Mouse (Mus musculus): ENCODE results near the gene Rbm38.

The Rbm38 gene

DNA sequence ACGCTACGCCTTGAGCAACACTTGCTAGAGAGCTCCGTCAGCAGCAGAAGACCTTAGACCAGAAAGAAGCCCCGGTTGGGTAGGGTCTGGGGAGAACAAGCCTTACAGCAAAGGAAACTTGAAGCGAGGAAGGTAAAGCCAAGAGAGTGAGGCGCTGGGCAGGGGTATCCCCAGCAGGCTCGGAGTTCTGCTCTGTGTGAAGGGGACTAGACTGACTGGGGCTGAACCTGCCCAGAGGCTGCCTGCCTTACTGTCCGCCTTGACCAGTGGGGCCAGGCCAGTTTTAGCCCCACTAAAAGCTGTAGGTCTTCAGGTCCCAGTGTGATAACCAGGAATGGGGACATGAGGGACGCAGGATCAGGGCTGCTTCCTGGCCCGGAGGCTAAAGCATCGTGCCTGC, at the start of gene Rbm38:
Gene Rbm38 (plus strand): TSS at position 69 of the 400 bp plus-strand sequence.
- no peak for DNase-seq (ENCODE audit: low read depth, low spot score)

DNA sequence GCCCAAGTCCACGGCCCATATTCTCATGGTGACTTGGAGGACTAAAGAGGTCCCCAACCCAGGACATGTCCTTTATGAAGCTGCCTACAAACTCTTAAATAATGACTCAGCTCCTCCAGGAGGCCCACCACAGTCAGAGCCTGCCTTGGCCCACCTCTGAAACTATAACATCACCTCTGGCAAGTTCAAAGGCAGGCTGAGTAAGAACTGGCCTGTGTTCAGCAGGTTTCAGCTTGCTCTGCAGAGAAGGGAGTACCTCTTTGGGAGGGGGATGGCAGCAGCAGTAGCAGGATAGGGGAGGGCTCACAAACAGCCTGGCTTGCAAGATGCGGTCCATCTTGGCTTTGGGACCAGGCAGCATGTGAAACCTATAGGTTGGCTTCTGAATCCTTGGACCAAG, 48.4 kb upstream of the Rbm38 start:
- no peak for DNase-seq (ENCODE audit: low read depth, low spot score)

DNA sequence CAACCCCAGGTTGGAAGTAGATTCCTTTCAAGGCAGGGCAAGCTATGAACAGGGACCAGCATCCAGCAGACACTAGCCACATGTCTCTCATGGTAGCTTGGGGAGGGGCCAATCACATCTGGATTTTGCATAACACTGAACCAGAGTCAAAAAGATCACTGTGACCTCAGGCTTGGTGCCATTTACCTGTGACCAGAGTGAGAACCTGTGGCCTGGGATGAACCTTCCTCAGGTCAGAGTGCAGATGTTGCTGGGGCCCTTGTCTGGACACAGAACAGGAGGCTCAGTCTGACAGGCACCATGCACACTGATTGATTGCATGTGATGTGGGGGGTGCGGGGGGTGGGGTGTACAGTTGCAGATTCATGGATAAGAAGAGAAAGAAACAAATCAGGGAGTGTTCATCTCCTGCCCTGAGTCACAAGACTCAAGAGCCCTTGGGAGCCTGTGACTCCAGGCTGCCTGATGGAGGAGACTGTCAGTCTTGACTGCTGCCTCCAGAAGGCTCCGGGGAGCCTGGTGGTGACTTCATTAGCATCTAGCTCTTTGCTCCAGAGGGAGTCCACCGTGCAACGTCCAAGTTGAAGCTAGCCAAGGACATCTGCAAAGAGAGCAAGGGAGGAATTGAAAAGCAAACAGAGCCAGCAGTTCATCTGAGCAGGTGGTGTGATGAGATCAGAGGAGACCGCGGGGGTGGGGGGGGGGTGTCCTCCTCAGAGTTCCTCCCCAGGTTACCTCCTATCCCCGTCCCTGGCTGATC, 46.3 kb upstream of the Rbm38 start:
- no peak for DNase-seq (ENCODE audit: low read depth, low spot score)

DNA sequence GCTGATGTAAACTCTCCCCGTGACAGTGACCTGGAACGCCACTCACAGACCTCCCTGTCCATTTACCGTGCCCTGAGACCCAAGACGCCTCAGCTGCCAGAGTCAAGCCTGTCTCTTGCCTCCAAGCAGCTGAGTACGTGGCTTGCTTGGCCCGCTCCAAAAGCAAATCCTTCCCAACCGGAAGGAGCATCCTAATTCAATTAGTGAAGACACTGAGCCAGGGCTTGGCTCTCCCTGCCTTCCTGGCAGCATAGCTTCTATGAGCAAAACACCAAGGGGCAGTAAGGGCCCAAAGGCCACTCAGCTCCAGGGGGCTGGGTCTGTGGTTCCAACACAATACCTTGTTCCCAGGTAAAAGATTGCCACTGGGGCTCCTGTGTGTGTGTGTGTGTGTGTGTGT, 45.6 kb upstream of the Rbm38 start:
- no peak for DNase-seq (ENCODE audit: low read depth, low spot score)

DNA sequence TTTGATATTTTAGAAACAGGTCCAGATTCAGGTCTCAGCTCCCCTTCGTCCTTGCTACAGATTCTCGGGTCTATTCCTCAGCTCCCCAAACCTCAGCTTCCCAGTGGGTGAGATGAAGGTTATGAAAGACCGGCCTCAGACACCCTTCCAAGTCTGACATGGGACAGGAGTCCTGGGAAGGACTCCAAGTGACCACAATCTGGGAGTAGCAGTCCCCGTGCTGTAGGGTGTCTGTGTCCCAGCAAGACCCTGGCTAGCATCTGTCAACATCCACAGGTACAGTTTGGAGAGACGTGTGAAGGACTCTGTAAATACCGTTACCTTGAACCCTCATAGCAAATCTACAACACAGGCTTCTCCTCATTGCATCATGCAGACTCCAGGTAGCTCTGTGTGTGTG, 45.1 kb upstream of the Rbm38 start:
- DNase-seq (ENCODE audit: low read depth, low spot score): no peak

DNA sequence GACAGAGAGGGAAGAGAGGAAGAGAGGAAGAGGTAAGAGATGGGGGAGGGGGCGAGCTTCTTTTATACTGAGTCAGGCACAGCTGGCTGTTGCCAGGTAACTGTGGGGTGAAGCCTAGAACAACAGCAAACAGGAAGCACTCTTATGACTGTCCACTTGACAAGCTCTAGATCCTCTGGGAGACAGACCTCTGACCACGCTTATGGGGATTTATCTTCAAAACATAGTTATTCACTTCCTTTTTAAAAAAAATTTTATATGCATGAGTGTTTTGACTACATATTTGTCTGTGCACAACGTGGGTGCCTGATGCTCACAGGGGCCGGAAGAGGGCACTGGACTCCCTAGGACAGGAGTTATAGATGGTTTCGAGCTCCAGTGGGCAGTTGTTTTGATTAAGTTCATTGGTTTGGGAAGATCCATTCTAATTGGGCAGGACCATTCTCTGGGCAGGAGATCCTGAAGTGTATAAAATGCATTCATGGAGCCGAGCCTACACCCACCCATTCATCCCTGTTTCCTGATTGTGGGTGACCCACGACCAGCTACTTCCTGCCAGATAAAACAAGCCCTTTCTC, 43.5 kb upstream of the Rbm38 start:
- DNase-seq (ENCODE audit: low read depth, low spot score): peak; percentile 77

DNA sequence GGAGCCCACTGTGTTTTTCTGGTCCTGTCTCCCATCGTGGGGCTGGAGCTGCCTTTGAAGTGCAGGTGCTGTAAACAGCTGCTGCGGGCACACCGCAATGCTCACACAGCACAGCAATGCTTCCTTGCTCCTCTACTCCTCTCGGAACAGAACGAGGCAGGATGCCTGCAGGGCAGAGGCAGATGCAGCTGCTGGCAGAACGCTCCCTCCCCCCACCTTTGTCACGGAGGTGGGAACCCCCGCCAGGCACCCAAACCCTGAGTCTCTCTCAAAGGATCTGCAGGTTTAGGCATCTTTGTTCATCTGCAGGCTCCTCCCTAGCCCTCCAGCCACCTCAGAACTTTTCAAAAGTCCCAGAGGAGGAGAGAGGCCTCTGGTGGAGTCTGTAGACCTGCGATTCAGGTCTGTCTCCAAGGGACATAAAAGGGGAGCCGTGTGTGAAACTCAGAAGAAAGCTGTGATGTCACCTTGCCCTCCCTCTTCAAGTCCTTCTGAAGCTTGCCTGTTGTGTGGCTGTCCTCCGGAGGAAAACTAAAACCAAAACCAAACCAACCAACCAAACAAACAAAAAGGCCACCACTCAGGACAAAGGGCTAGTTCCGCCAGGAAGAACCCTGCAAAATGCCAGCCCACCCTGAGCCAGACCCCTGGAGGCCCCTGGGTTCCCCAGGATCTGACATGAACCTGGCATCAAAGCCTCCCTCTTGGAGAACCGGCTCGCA, 42.7 kb upstream of the Rbm38 start, which contains the start of gene Spo11:
Gene Spo11 (plus strand): TSS at position 292 of the 722 bp plus-strand sequence.
- peak; percentile 65 for DNase-seq (ENCODE audit: low read depth, low spot score)

DNA sequence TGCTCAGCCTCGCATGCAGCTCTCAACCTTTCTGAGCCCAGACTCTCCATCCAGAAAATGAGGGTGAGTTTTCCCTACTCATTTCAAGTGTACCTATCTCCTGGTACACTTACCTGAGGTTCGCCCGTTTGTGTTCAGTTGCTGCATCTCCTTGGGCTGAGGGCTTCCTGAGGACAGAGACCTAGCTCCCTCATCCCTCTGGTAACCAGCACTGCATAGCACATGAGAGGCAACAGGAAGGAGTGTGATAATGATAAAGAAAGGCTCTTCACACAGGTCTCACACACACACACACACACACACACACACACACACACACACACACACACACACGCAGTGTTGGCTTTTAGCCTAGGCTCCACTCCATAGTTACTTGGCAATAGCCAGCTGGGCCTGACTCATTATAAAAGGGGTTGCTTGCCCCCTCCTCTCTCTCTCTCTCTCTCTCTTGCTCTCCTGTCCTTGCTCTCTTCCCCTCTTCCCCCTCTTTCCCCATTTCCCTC, 42.1 kb upstream of the Rbm38 start:
- DNase-seq (ENCODE audit: low read depth, low spot score): no peak

DNA sequence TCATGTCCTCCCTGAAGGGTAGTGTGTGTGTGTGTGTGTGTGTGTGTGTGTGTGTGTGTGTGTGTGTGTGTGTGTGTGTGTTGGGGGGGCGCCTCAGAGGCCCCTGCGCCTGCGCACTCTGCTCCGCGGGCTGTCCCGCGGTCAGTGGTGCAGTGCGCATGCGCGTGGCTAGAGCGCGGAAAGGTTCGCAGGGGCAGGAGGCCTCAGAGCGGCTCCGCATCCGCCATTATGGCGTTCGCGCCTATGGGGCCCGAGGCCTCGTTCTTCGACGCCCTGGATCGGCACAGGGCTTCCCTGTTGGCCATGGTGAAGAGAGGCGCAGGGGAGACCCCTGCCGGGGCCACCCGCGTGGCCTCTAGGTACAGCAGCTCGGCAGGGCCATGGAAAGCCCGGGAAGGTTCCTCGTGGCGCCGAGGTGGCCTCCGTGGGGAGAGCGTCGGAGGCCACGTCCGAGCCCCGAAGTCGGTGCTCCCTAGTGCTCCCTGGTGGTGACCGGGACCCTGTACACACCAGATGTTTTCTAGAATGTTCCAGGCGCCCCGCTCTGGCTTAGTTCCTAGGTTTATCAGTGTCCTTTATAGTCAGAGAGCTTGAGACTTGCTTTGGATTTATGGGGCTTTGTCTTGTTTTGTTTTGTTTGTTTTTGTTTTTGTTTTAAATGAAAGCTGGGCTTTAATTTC, 40.5 kb upstream of the Rbm38 start:
- peak; percentile 72 for DNase-seq (ENCODE audit: low read depth, low spot score)

DNA sequence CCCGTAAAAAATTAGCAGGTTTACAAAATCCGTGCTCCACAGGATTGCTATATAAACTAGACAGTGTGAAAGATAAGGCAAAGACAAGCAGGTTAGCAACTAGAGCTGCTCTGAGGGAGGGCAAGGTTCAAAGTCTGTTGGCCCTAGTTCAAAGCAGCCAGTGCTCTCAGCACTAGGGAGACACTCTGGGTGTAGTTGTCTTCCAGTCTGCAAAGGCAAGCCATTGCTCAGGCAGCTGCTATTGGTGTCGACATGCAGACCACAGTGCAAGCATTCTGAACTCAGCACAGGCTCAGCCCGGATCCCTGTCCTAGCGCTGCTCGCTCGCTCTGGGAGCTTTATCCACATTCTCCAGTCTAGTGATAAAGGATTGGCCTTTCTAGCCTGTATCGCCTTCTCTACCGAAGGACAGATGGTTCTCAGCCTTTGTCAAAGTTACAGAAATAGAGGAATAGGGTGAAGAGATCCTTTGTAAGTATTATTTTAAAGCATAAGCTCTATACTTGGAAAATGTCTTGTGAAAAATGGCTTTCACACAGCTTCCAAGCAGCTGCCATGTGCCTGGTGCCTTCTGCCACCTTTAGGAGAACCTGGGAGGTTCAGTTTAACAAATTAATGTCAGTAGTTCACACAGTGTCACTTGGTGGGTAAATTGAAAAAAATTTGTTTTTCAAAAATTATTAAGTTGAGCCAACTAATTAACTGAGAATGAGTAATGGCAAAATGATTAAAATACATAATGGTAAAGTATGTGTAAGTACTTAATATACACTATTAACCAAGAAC, 37.3 kb upstream of the Rbm38 start:
- no peak for DNase-seq (ENCODE audit: low read depth, low spot score)

DNA sequence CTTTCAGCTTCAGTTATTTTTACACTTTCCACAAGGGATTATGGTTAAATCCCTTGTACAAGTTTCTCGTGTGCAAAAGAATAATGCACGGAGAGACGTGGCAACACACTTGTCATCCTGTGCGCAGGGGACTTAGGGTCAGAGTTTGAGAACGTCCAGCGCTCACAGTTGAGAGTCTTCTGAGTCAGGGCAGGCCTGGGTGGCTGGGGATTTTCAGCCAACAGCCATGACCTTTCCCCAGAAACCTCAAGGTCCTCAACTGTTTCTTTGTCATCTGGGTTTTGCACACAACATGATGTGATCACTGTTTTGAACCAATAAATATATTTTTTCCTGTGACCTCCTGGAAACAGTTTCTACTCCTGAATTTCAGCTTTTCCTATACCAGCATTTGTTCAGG, 30.1 kb upstream of the Rbm38 start:
- DNase-seq (ENCODE audit: low read depth, low spot score): no peak

DNA sequence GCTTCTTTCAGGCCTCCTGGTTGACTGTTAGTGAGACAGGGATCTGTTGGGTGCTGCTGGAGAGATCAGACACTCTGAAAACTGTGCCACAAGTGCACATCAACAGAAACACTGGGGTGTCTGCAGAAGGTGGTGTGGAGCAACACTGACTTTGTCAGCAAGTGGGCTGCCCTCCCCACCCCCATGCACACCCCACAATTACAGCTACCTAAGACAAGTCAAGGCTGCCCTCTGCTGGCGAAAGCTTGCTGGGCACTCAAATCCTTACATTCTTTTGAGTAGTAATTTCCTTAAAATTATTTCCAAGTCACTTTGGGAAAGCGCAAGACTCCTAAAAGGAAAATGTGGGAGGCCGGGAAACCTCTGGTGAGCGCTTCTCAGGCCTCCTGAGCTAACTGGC, 24.1 kb upstream of the Rbm38 start:
- peak; percentile 77 for DNase-seq (ENCODE audit: low read depth, low spot score)

DNA sequence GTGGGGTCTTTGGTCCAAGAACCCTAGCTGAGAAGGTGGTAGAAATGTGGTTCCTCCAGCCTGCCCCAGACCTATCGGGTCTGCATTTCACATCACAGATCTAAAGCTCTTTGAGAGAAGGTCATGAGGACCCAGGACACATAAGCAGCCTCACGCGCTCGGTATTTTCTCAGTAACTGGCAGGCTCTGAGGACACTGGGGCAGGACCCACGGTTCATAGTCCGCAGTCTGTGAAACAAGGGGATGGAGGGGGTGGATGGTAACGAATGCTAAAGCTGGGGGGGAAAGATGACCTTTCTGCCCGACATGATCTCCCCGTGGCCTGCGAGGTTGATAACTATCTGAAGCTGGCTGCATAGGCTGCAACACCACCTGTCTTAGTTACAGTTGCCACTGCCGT, 22.6 kb upstream of the Rbm38 start:
- no peak for DNase-seq (ENCODE audit: low read depth, low spot score)

DNA sequence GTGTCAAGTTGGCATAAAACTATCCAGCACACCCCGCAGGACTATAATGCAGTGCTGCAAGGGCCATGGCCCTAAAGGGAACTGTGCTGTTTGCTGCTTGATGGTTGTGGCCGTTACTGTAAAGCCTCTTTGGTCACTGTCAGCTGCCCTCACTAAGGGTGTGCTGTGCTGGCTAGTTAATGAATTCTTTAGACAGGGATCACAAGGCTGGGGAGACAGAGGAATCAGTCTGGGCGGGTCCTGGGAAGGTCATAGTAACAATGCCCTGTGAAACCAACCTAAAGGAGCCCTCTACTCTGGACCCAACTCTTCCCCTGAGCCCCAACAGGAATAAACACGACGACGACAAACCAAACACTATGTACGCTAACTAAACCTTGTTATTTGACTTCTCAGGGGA, 21.8 kb upstream of the Rbm38 start:
- no peak for DNase-seq (ENCODE audit: low read depth, low spot score)

DNA sequence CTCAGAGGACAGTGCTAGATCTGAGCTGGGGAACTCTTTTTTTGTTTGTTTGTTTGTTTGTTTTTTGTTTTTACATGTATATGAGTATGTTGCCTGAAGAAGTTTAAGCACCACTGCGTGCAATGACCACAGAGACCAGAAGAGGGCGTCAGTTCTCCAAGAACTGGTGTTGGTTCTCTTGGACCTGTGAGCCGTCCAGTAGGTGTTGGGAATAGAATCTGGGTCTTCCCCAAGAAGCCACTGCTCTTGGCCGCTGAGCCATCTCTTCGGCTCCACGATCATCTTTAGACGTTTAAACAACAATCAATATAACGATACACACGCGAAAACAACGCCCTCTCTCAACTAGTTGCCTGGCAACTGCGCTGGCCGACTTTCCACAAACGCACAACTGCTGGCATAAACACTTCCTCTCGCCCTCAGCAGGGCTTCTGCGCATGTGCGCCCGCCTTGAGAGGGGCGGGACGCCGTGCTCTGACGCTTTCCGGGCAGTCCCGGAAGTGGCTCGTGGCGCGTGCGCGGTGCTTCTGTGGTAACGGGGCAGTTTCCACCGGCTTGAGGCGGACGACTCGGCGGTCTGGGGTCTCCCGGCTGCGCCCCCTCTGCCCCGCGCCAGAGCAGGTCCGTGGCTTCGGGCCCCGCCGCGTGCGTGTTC, 20.5 kb upstream of the Rbm38 start, which contains the start of gene Rae1:
Gene Rae1 (plus strand): TSS at position 488 of the 655 bp plus-strand sequence.
- peak; percentile 98 for DNase-seq (ENCODE audit: low read depth, low spot score)

DNA sequence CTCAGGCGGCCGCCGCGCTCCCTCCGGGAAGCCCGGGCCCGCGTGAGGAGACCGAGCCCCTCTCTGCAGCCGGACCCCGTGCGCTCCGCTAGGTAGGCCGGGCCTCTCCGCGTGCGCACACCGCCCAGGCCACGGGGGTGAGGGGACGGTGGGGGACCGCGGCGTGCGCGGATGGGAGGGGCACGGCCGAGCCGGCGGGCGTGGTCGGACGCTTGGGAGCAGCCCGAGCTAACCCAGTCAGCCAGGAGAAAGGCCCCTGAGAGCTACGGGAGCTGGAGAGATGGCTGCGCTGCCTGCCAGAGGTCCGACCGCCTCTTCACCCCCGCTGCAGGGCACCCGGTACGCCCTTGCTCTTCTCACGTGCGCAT, 20.0 kb upstream of the Rbm38 start:
- peak; percentile 85 for DNase-seq (ENCODE audit: low read depth, low spot score)

DNA sequence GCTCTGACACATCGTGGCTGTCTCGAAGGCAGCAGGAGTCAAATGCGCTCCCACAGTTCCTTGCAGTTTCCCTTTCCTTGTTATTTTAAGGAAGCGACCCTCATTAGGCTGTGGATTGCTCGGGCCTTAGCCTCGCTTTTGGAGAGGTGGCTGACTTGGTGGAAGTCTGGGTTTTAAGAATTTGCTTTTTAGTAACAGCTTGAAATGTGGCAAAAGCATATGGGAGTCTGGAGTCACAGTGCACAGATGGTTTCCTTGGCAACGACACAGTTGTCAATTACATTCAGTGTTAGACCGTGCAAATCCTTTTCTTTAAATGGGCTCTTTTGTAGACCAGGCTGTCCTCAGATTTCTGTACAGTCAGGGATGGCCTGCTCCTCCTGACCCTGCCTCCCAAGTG, 19.4 kb upstream of the Rbm38 start:
- peak; percentile 47 for DNase-seq (ENCODE audit: low read depth, low spot score)

DNA sequence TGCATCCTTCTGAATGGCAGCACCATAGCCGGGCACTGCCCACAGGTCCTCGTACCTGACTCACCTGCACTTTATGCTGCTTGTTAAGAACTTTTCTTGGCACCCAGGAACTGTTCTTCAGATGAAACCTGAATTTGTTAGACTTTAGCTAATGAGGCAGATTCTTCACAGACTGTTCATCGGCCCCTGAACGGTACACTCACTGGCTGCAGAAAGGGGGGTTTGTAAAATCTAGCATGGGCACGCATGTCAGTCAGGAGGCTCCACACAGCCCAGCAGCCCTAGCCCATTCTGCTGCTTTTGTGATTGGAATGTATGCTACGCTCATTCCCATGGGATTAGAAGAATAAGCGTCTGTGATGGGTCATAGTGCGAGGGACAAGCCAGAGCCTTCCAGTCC, 16.6 kb upstream of the Rbm38 start:
- DNase-seq (ENCODE audit: low read depth, low spot score): no peak

DNA sequence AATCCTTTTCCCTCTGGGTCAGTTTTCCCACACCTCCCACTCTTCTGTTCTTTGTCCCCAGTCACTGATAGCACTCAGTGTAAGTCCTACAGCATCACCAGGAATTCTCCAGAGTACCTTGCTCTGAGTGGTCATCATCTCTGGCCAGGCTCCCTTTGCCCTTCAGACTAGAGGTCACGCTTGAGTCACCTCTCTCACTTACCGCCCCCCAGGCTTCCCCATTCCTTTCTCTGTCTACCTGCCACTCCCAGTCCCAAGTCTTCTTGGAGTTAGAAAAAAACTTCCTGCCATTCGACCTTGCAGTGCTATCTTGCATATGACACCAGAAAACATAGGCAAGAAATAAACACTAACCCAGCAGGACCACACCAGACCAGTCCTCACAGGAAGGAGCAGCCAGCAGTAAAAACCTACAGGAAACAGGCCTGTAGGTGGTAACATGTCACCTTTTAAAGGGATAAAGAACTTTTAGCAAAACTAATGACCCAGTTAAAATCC, 10.0 kb upstream of the Rbm38 start:
- DNase-seq (ENCODE audit: low read depth, low spot score): peak; percentile 84

DNA sequence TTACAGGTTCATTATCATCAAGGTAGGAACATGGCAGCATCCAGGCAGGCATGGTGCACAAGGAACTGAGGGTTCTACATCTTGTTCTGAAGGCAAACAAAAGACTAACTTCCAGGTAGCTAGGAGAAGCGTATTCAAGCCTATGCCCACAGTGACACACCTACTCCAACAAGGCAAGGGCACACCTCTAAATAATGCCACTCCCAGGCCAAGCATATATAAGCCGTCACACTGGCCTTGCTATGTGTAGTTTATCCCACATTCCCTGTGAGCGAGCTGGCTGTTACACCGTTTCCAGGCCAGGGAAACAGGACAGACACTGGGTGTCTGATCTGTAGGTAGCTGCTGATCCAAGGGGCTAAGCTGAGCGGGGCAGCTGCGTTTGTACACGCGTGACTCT, 8.9 kb upstream of the Rbm38 start:
- no peak for DNase-seq (ENCODE audit: low read depth, low spot score)
